Mouse (Mus musculus) gastrocnemius, adult 2 months (tissue): ENCODE results near the gene Wdr45. TPM values are rescaled to one million over a fixed set of nuclear protein-coding genes. Genes with fewer than 3 reads are reported as not detected.

Source experiments
- DNase-seq: peaks from one replicate; pipeline ENCODE4 v3.0.0; 2022
- H3K27ac ChIP-seq: fragments of 200-600 bp; 2 replicates; pipeline ENCODE4 v1.8.1; 2022; ENCODE audit warnings: mild to moderate bottlenecking
- H3K4me3 ChIP-seq: fragments of 200-600 bp; 2 replicates; pipeline ENCODE4 v1.8.1; 2022; ENCODE audit warnings: mild to moderate bottlenecking, moderate library complexity
- CTCF ChIP-seq: fragments of 200-600 bp; IDR thresholded peaks from 2 replicates; pipeline ENCODE4 v1.8.1; 2022; ENCODE audit warnings: antibody characterized with exemption, mild to moderate bottlenecking, moderate library complexity
- intact Hi-C: fragments of 180-260 bp; cut with DNase I; formaldehyde crosslinking; loops from one replicate; pipeline ENCODE4 v1.15.1; 2025
- total RNA-seq, 2 experiments: library from RNA; stranded (reverse); gene quantifications; 2 replicates each; pipeline ENCODE4 v1.2.3; 2021

The Wdr45 gene
- total RNA-seq, 2 experiments from 2014 or later = 31.1 to 37.6 TPM

- no peak overlapping the region for H3K27ac ChIP-seq
- DNase-seq = peak; percentile 38
- intact Hi-C loops = loop anchor here (2.0 to 10.0 kb wide), 2 partner anchors 42 to 352 kb away; no protein-coding TSS in a partner anchor
- no peak overlapping the region for H3K4me3 ChIP-seq
- TF ChIP-seq CTCF = peak; percentile 77
Observed at GRCm38 (mm10) chrX:7776329-7777082, 62.4 kb downstream of the Wdr45 start.

Other genes with a start within 250 kb of the Wdr45 start
- under 1 TPM; 0.15 to 0.28 TPM for gene Foxp3, start 140.7 kb upstream of the Wdr45 start, total RNA-seq
- gene Ppp1r3f, start 140.1 kb upstream of the Wdr45 start, total RNA-seq = 1 to 10 TPM; 2.3 to 3.3 TPM
- 10 to 100 TPM; 10.9 to 13.2 TPM for gene Ccdc22, start 108.8 kb upstream of the Wdr45 start, total RNA-seq
- gene Cacna1f, start 107.2 kb upstream of the Wdr45 start, total RNA-seq = not detected
- 1 to 10 TPM in 1 of 2 experiments, under 1 TPM in 1; 0.56 to 1.2 TPM for gene Syp, start 75.9 kb upstream of the Wdr45 start, total RNA-seq
- 10 to 100 TPM; 23.6 to 26.6 TPM for gene Prickle3, start 57.1 kb upstream of the Wdr45 start, total RNA-seq
- 10 to 100 TPM; 23.8 to 42.7 TPM for gene Plp2, start 42.9 kb upstream of the Wdr45 start, total RNA-seq
- 10 to 100 TPM; 21.0 to 31.0 TPM for gene Magix, start 33.1 kb upstream of the Wdr45 start, total RNA-seq
- 10 to 100 TPM; 12.5 to 15.3 TPM for gene Gpkow, start 17.2 kb upstream of the Wdr45 start, total RNA-seq
- not detected for gene Gm45208, start 7.9 kb downstream of the Wdr45 start, total RNA-seq
- 1 to 10 TPM; 3.3 to 6.7 TPM for gene Praf2, start 14.1 kb downstream of the Wdr45 start, total RNA-seq
- gene Ccdc120, start 36.6 kb downstream of the Wdr45 start, total RNA-seq = under 1 TPM; 0.28 to 0.75 TPM
- gene Tfe3, start 48.2 kb downstream of the Wdr45 start, total RNA-seq = 10 to 100 TPM; 10.9 to 11.1 TPM
- 10 to 100 TPM; 16.7 to 22.8 TPM for gene Gripap1, start 75.4 kb downstream of the Wdr45 start, total RNA-seq
- under 1 TPM; 0.15 to 0.22 TPM for gene Kcnd1, start 108.0 kb downstream of the Wdr45 start, total RNA-seq
- 10 to 100 TPM; 15.6 to 19.1 TPM for gene Otud5, start 127.0 kb downstream of the Wdr45 start, total RNA-seq
- gene Pim2, start 163.9 kb downstream of the Wdr45 start, total RNA-seq = 1 to 10 TPM; 1.9 to 2.0 TPM
- gene Slc35a2, start 169.7 kb downstream of the Wdr45 start, total RNA-seq = 10 to 100 TPM in 1 of 2 experiments, 1 to 10 TPM in 1; 8.8 to 10.9 TPM
- 10 to 100 TPM; 21.7 to 22.4 TPM for gene Pqbp1, start 184.9 kb downstream of the Wdr45 start, total RNA-seq
- 10 to 100 TPM; 41.4 to 45.5 TPM for gene Timm17b, start 185.0 kb downstream of the Wdr45 start, total RNA-seq
- not detected for gene Gm10491, start 193.5 kb downstream of the Wdr45 start, total RNA-seq
- gene Gm10490, start 195.2 kb downstream of the Wdr45 start, total RNA-seq = not detected
- gene Pcsk1n, start 205.5 kb downstream of the Wdr45 start, total RNA-seq = not detected
- not detected for gene Eras, start 214.3 kb downstream of the Wdr45 start, total RNA-seq
- 1 to 10 TPM; 4.0 to 4.4 TPM for gene Hdac6, start 233.6 kb downstream of the Wdr45 start, total RNA-seq